Mouse (Mus musculus): ENCODE data around the gene Gatm. TPM values are rescaled to one million over a fixed set of nuclear protein-coding genes. Genes with fewer than 3 reads are reported as not detected.

Gene Gatm
- polyA plus RNA-seq, 1 experiment from 2014 or later: 13.2 TPM

GRCm38 (mm10) chr2:122618719-122619118, 7.6 kb upstream of the Gatm start:
- H3K27ac ChIP-seq (ENCODE audit: low read depth): no peak overlapping the region
- WGBS: 59% methylated on average over 4 of the region's 4 CpGs
- H3K4me3 ChIP-seq (ENCODE audit: low read depth, low read length): no peak overlapping the region
- H3K27me3 ChIP-seq (replicated peaks; ENCODE audit: control insufficient read depth, insufficient read depth, low read length): no peaks in the 10 kb centered on the region
- no peak for DNase-seq (ENCODE audit: low spot score)
- no peaks in the 10 kb centered on the region for H3K4me1 ChIP-seq (replicated peaks; ENCODE audit: control insufficient read depth, insufficient read depth, low read length)
- H3K4me2 ChIP-seq (ENCODE audit: low read length): no peak overlapping the region
- H3K9ac ChIP-seq (ENCODE audit: low read length): no peak overlapping the region
- no peaks in the 10 kb centered on the region for H3K9me3 ChIP-seq (ENCODE audit: control insufficient read depth, low read length)
- no peaks in the 10 kb centered on the region for H3K36me3 ChIP-seq (ENCODE audit: control insufficient read depth, insufficient read depth, low read length)
- ATAC-seq (replicated peaks; ENCODE audit: low FRiP score, low TSS enrichment, low read depth): no peak

DNA sequence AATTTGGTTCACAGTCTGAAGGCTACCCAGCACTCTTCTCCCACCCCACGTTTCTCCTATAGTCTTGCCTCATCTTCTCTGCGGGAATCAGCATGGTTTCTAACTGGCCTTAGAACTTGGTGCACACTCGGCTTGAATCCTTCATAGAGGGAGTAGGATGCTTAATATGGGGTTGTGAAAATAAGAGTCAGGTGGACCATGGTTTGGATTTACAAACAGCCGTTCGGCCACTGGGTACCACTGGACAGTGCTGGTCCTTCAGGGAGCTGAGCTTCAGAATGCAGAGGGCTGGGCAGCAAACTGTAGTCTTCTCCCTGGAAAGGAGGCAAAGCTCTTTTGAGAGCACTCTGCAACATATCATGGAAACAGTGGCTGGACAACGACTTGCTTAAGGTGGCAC, 6.7 kb upstream of the Gatm start:
- H3K36me3 ChIP-seq (ENCODE audit: control insufficient read depth, insufficient read depth, low read length): no peaks in the 10 kb centered on the region
- H3K27ac ChIP-seq (ENCODE audit: low read depth): no peak overlapping the region
- no peaks in the 10 kb centered on the region for H3K27me3 ChIP-seq (replicated peaks; ENCODE audit: control insufficient read depth, insufficient read depth, low read length)
- H3K9me3 ChIP-seq (ENCODE audit: control insufficient read depth, low read length): no peaks in the 10 kb centered on the region
- H3K9ac ChIP-seq (ENCODE audit: low read length): no peak overlapping the region
- WGBS: 81% methylated on average over 6 of the region's 6 CpGs
- ATAC-seq (replicated peaks; ENCODE audit: low FRiP score, low TSS enrichment, low read depth) (no peak), DNase-seq (ENCODE audit: low spot score) (no peak)
- no peak overlapping the region for H3K4me3 ChIP-seq (ENCODE audit: low read depth, low read length)
- H3K4me2 ChIP-seq (ENCODE audit: low read length): no peak overlapping the region
- H3K4me1 ChIP-seq (replicated peaks; ENCODE audit: control insufficient read depth, insufficient read depth, low read length): no peaks in the 10 kb centered on the region

DNA sequence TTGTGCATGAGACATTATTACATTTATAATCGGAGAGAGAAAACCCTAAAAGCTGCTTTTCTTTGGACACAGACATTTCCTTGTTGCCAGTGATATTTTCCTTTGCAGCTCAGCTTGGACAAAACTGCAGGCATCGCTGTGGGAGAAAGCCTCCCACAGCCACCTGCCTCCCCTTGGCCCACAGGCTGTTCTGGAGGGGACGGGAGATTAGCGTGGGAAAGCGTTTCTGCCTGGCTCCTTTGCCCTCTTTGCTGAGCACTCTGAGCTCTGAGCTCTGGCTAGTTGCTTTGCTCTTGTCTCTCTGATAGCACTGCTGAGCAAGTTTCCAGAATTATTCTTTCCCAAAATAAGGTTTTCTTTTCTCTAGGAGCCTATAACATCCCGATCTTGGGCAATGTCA, 5.1 kb upstream of the Gatm start:
- Histone ChIP-seq H3K36me3 (ENCODE audit: control insufficient read depth, insufficient read depth, low read length) (no peaks in the 10 kb centered on the region), H3K9me3 (ENCODE audit: control insufficient read depth, low read length) (no peaks in the 10 kb centered on the region), H3K27ac (ENCODE audit: low read depth) (no peak overlapping the region), H3K4me3 (ENCODE audit: low read depth, low read length) (no peak overlapping the region), H3K4me1 (replicated peaks; ENCODE audit: control insufficient read depth, insufficient read depth, low read length) (no peaks in the 10 kb centered on the region), H3K9ac (ENCODE audit: low read length) (no peak overlapping the region), H3K27me3 (replicated peaks; ENCODE audit: control insufficient read depth, insufficient read depth, low read length) (0 out of 2 replicates have a peak, but pooled peaks cover 7% of the 10 kb centered on the region), H3K4me2 (ENCODE audit: low read length) (no peak overlapping the region)
- 72% methylated on average over 6 of the region's 6 CpGs for WGBS
- no peak for DNase-seq (ENCODE audit: low spot score)
- no peak for ATAC-seq (replicated peaks; ENCODE audit: low FRiP score, low TSS enrichment, low read depth)

- 88% methylated on average over 4 of the region's 4 CpGs for WGBS
- ATAC-seq (replicated peaks; ENCODE audit: low FRiP score, low TSS enrichment, low read depth) (no peak), DNase-seq (ENCODE audit: low spot score) (no peak)
- Histone ChIP-seq H3K36me3 (ENCODE audit: control insufficient read depth, insufficient read depth, low read length) (no peaks in the 10 kb centered on the region), H3K4me1 (replicated peaks; ENCODE audit: control insufficient read depth, insufficient read depth, low read length) (no peaks in the 10 kb centered on the region), H3K27ac (ENCODE audit: low read depth) (no peak overlapping the region), H3K4me3 (ENCODE audit: low read depth, low read length) (0 out of 2 replicates have a peak overlapping the region, but pooled peaks have one; percentile 50), H3K9me3 (ENCODE audit: control insufficient read depth, low read length) (no peaks in the 10 kb centered on the region), H3K9ac (ENCODE audit: low read length) (no peak overlapping the region), H3K4me2 (ENCODE audit: low read length) (peak overlapping the region; percentile 79), H3K27me3 (replicated peaks; ENCODE audit: control insufficient read depth, insufficient read depth, low read length) (0 out of 2 replicates have a peak, but pooled peaks cover 8% of the 10 kb centered on the region)
Measured at GRCm38 (mm10) chr2:122611654-122611973, 511 bp upstream of the Gatm start.

- no peak overlapping the region for H3K4me3 ChIP-seq (ENCODE audit: low read depth, low read length)
- no peak overlapping the region for H3K27ac ChIP-seq (ENCODE audit: low read depth)
- WGBS: 77% methylated on average over 9 of the region's 9 CpGs
- ATAC-seq (replicated peaks; ENCODE audit: low FRiP score, low TSS enrichment, low read depth) (no peak), DNase-seq (ENCODE audit: low spot score) (no peak)
- no peaks in the 10 kb centered on the region for H3K36me3 ChIP-seq (ENCODE audit: control insufficient read depth, insufficient read depth, low read length)
- no peaks in the 10 kb centered on the region for H3K9me3 ChIP-seq (ENCODE audit: control insufficient read depth, low read length)
- no peak overlapping the region for H3K9ac ChIP-seq (ENCODE audit: low read length)
- 0 out of 2 replicates have a peak, but pooled peaks cover 8% of the 10 kb centered on the region for H3K27me3 ChIP-seq (replicated peaks; ENCODE audit: control insufficient read depth, insufficient read depth, low read length)
- no peaks in the 10 kb centered on the region for H3K4me1 ChIP-seq (replicated peaks; ENCODE audit: control insufficient read depth, insufficient read depth, low read length)
- no peak overlapping the region for H3K4me2 ChIP-seq (ENCODE audit: low read length)
Measured at GRCm38 (mm10) chr2:122608820-122609219, 2.3 kb downstream of the Gatm start.

- no peak overlapping the region for H3K9ac ChIP-seq (ENCODE audit: low read length)
- WGBS: 79% methylated on average over 5 of the region's 5 CpGs
- no peaks in the 10 kb centered on the region for H3K4me1 ChIP-seq (replicated peaks; ENCODE audit: control insufficient read depth, insufficient read depth, low read length)
- H3K36me3 ChIP-seq (ENCODE audit: control insufficient read depth, insufficient read depth, low read length): no peaks in the 10 kb centered on the region
- H3K4me3 ChIP-seq (ENCODE audit: low read depth, low read length): no peak overlapping the region
- H3K9me3 ChIP-seq (ENCODE audit: control insufficient read depth, low read length): no peaks in the 10 kb centered on the region
- H3K27me3 ChIP-seq (replicated peaks; ENCODE audit: control insufficient read depth, insufficient read depth, low read length): no peaks in the 10 kb centered on the region
- ATAC-seq (replicated peaks; ENCODE audit: low FRiP score, low TSS enrichment, low read depth): no peak
- no peak overlapping the region for H3K4me2 ChIP-seq (ENCODE audit: low read length)
- no peak for DNase-seq (ENCODE audit: low spot score)
- no peak overlapping the region for H3K27ac ChIP-seq (ENCODE audit: low read depth)
Measured at GRCm38 (mm10) chr2:122605829-122606228, 5.3 kb downstream of the Gatm start.

- 72% methylated on average over 2 of the region's 2 CpGs for WGBS
- DNase-seq (ENCODE audit: low spot score) (no peak), ATAC-seq (replicated peaks; ENCODE audit: low FRiP score, low TSS enrichment, low read depth) (no peak)
- Histone ChIP-seq H3K9ac (ENCODE audit: low read length) (no peak overlapping the region), H3K4me2 (ENCODE audit: low read length) (no peak overlapping the region), H3K36me3 (ENCODE audit: control insufficient read depth, insufficient read depth, low read length) (no peaks in the 10 kb centered on the region), H3K4me1 (replicated peaks; ENCODE audit: control insufficient read depth, insufficient read depth, low read length) (no peaks in the 10 kb centered on the region), H3K27ac (ENCODE audit: low read depth) (no peak overlapping the region), H3K9me3 (ENCODE audit: control insufficient read depth, low read length) (no peaks in the 10 kb centered on the region), H3K27me3 (replicated peaks; ENCODE audit: control insufficient read depth, insufficient read depth, low read length) (no peaks in the 10 kb centered on the region), H3K4me3 (ENCODE audit: low read depth, low read length) (no peak overlapping the region)
Measured at GRCm38 (mm10) chr2:122601354-122601753, 9.7 kb downstream of the Gatm start.

- H3K4me2 ChIP-seq (ENCODE audit: low read length): no peak overlapping the region
- WGBS: 88% methylated on average over 2 of the region's 2 CpGs
- no peaks in the 10 kb centered on the region for H3K9me3 ChIP-seq (ENCODE audit: control insufficient read depth, low read length)
- no peak overlapping the region for H3K27ac ChIP-seq (ENCODE audit: low read depth)
- H3K4me1 ChIP-seq (replicated peaks; ENCODE audit: control insufficient read depth, insufficient read depth, low read length): no peaks in the 10 kb centered on the region
- DNase-seq (ENCODE audit: low spot score) (no peak), ATAC-seq (replicated peaks; ENCODE audit: low FRiP score, low TSS enrichment, low read depth) (no peak)
- H3K4me3 ChIP-seq (ENCODE audit: low read depth, low read length): no peak overlapping the region
- no peak overlapping the region for H3K9ac ChIP-seq (ENCODE audit: low read length)
- no peaks in the 10 kb centered on the region for H3K36me3 ChIP-seq (ENCODE audit: control insufficient read depth, insufficient read depth, low read length)
- H3K27me3 ChIP-seq (replicated peaks; ENCODE audit: control insufficient read depth, insufficient read depth, low read length): no peaks in the 10 kb centered on the region
Measured at GRCm38 (mm10) chr2:122599736-122600135, 11.4 kb downstream of the Gatm start.

DNA sequence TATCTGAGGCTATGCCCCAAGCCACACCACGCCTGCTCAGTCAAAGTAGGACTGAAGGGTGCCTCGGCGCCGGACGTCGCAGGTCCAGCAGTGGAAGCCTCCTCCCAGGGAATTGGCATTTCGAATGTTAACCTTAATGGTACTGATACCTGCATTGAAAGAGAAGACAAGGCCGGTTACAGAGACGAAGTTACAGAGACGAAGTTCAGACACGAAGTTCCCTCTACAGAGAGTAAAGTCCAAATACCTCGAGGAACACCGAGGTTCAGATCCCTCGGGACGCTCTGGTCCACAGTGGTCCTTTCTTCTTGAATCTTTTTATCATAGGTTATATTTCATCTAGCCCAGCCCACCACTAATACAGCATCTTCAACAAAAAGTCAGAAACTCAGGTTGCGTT, 15.6 kb downstream of the Gatm start:
- no peak overlapping the region for H3K4me2 ChIP-seq (ENCODE audit: low read length)
- ATAC-seq (replicated peaks; ENCODE audit: low FRiP score, low TSS enrichment, low read depth): no peak
- no peak overlapping the region for H3K4me3 ChIP-seq (ENCODE audit: low read depth, low read length)
- 91% methylated on average over 16 of the region's 16 CpGs for WGBS
- H3K4me1 ChIP-seq (replicated peaks; ENCODE audit: control insufficient read depth, insufficient read depth, low read length): no peaks in the 10 kb centered on the region
- H3K36me3 ChIP-seq (ENCODE audit: control insufficient read depth, insufficient read depth, low read length): no peaks in the 10 kb centered on the region
- DNase-seq (ENCODE audit: low spot score): no peak
- H3K27me3 ChIP-seq (replicated peaks; ENCODE audit: control insufficient read depth, insufficient read depth, low read length): no peaks in the 10 kb centered on the region
- H3K9me3 ChIP-seq (ENCODE audit: control insufficient read depth, low read length): no peaks in the 10 kb centered on the region
- H3K9ac ChIP-seq (ENCODE audit: low read length): no peak overlapping the region
- no peak overlapping the region for H3K27ac ChIP-seq (ENCODE audit: low read depth)
